Mouse (Mus musculus) midbrain, embryonic 11.5 days (tissue): ENCODE results near the gene Fbxl17. TPM values are rescaled to one million over a fixed set of nuclear protein-coding genes. Genes with fewer than 3 reads are reported as not detected.

ENCODE experiments used
- ATAC-seq: fragments of 200-750 bp; cut with Nextera tagmentation; 2 replicates; pipeline ENCODE4 v1.8.0; 2017; ENCODE audit warnings: moderate TSS enrichment, moderate library complexity; ENCODE audit not compliant: low FRiP score
- DNase-seq: peaks from one replicate; pipeline ENCODE4 v3.0.0; 2015; ENCODE audit warnings: low spot score; ENCODE audit errors: missing footprints
- H3K27ac ChIP-seq: fragments of 300-500 bp; sonication (generic); 2 replicates; pipeline ENCODE4 v1.5.1; 2014; ENCODE audit warnings: low read depth, low read length
- H3K27me3 ChIP-seq: fragments of 300-500 bp; sonication (generic); 2 replicates; pipeline ENCODE4 v1.6.1; 2014; ENCODE audit warnings: mild to moderate bottlenecking, low read length, moderate library complexity, mixed read lengths; ENCODE audit not compliant: control insufficient read depth, insufficient read depth
- H3K36me3 ChIP-seq: fragments of 300-500 bp; sonication (generic); 2 replicates; pipeline ENCODE4 v1.6.1; 2014; ENCODE audit warnings: mild to moderate bottlenecking, low read length, moderate library complexity, mixed read lengths; ENCODE audit not compliant: control insufficient read depth, insufficient read depth
- H3K4me1 ChIP-seq: fragments of 300-500 bp; sonication (generic); 2 replicates; pipeline ENCODE4 v1.6.1; 2014; ENCODE audit warnings: low read length; ENCODE audit not compliant: control insufficient read depth, insufficient read depth
- H3K4me2 ChIP-seq: fragments of 300-500 bp; sonication (generic); 2 replicates; pipeline ENCODE4 v1.6.1; 2014; ENCODE audit warnings: mild to moderate bottlenecking, moderate library complexity
- H3K4me3 ChIP-seq: fragments of 300-500 bp; sonication (generic); 2 replicates; pipeline ENCODE4 v1.5.1; 2014; ENCODE audit warnings: low read depth, low read length
- H3K9ac ChIP-seq: fragments of 300-500 bp; sonication (generic); 2 replicates; pipeline ENCODE4 v1.6.1; 2014; ENCODE audit warnings: low read length
- H3K9me3 ChIP-seq: fragments of 300-500 bp; sonication (generic); 2 replicates; pipeline ENCODE4 v1.6.1; 2016; ENCODE audit warnings: low read length; ENCODE audit not compliant: control insufficient read depth
- WGBS: fragments of 180-500 bp; shearing (Covaris S2); extraction: QIAGEN DNeasy Blood & Tissue Kit; methylation state at CpG from one replicate; pipeline ENCODE4 v1.1.7; 2014; 5-methylcytosine and 5-hydroxymethylcytosine counted together
- polyA plus RNA-seq: library from polyadenylated mRNA; unstranded; fragments of >200 nt; fragmentation: Nextera tagmentation; extraction: Ambion mirVana; gene quantifications from 2 replicates; pipeline ENCODE4 v1.2.1, GENCODE M21; 2014

Gene Fbxl17
- polyA plus RNA-seq, 1 experiment from 2014 or later = 15.8 TPM

DNA sequence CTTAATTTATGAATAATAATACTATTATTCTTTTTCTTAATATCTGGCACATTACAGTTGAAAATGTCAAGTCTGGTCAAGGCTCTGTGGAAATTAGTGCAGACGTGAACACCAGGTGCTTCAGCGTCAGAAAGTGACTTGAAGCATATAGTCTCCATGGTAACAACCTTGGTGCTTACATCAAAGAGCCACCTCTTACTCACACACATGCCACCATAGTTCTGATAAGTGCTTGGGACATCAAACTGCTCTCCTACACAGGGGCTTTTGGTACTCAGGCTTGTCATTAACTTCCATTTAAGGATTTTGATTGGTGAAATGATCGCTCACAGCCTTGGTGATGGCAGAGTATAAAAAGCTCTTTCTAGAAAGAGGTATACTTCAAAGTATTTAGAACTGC, 333.1 kb downstream of the Fbxl17 start:
- Histone ChIP-seq H3K36me3 (no peaks in the 10 kb centered on the region), H3K4me1 (peaks cover 4% of the 10 kb centered on the region), H3K4me2 (no peak overlapping the region), H3K27me3 (no peaks in the 10 kb centered on the region), H3K4me3 (no peak overlapping the region), H3K9me3 (no peaks in the 10 kb centered on the region), H3K27ac (no peak overlapping the region), H3K9ac (no peak overlapping the region)
- 87% methylated on average over 3 of the region's 3 CpGs for WGBS
- DNase-seq (no peak), ATAC-seq (no peak)

DNA sequence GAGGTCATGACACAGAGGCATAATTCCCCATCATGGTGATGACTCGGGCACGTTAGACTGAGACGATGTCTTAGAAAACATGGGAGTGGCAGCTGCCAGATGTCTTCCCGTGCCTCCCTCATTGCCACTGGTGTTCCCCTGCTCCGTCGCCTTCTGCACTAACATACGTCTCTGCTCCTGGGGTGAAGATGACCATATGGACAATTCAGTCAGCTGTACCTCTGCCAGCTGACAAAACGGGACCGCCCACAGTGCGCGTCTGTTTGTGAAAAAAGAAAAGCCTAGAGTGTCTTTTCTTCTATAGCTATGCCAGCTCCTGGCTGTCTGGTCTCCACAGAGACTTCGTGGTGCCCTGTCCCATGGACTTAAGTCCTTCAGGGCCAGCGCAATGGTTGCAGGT, 334.0 kb downstream of the Fbxl17 start:
- H3K27me3 ChIP-seq = no peaks in the 10 kb centered on the region
- no peaks in the 10 kb centered on the region for H3K9me3 ChIP-seq
- ATAC-seq = no peak
- H3K27ac ChIP-seq = no peak overlapping the region
- DNase-seq = no peak
- no peak overlapping the region for H3K4me2 ChIP-seq
- WGBS = 88% methylated on average over 13 of the region's 13 CpGs
- no peaks in the 10 kb centered on the region for H3K36me3 ChIP-seq
- H3K4me3 ChIP-seq = no peak overlapping the region
- H3K9ac ChIP-seq = no peak overlapping the region
- H3K4me1 ChIP-seq = no peaks in the 10 kb centered on the region

DNA sequence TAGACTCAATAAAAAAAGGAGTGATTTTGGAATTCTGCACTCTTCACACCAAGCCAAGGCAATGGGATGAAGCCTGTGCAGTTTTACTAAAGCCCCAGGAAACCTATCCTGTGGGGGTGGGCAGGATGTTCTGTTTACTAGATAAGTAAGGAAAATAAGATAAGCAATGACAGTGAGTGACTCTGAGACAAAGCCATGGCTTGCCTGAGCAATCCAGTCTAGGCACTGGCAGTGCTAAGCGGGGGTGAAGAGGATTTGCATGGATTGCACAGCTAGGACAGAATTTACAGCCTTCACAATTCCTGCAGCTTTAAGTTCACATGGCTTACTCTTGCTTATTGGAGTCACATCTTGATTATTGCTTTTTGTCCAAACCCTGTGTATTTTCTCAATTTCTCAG, 335.5 kb downstream of the Fbxl17 start:
- Histone ChIP-seq H3K4me1 (no peaks in the 10 kb centered on the region), H3K27me3 (no peaks in the 10 kb centered on the region), H3K4me2 (no peak overlapping the region), H3K9me3 (no peaks in the 10 kb centered on the region), H3K9ac (no peak overlapping the region), H3K36me3 (no peaks in the 10 kb centered on the region), H3K4me3 (no peak overlapping the region), H3K27ac (no peak overlapping the region)
- WGBS = 83% methylated on average over 1 of the region's 1 CpGs
- no peak for DNase-seq
- ATAC-seq = no peak

DNA sequence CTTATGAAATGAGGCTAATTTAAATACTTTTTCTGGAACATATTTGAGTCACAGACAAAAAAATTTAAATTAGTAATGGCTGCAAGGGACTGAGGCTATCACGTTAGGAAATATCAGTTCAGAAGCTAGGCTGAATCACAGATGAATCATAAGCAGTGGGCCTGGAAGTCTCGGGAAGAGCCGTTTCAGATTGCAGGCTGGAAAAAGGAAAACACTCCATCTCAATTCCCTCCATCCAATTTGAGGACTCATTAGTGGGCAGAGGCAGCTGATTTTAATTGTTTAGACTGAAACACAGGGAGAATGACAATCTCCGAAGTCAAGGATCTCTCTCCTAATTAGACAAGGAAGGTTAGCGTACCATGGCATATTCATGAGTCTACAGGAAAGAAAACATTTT, 337.9 kb downstream of the Fbxl17 start:
- H3K4me1 ChIP-seq = peaks cover 6% of the 10 kb centered on the region
- WGBS = 81% methylated on average over 5 of the region's 5 CpGs

DNA sequence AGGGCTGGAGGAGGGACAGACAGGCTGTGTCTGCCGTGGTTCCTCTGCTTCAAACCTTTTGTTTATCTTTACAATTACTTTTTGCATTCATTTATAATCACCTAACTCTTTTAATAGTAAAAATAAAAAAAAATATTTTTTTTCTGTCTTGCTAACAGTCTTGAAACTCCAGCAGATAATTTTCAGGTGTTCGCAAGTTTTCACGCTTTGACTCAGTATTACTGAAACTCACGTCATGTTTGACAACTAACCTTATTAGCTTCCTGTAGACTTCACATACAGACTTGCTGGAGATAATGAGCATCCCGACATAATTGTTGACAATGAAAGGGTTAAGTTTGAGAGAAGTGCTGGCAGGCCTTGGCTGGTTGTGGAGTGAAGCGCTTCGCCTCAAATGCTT, 340.6 kb downstream of the Fbxl17 start:
- no peak for DNase-seq

More for the DNA sequence above, 337.9 kb downstream of the Fbxl17 start:
- Histone ChIP-seq H3K4me2 (no peak overlapping the region), H3K9me3 (no peaks in the 10 kb centered on the region), H3K27ac (no peak overlapping the region), H3K27me3 (no peaks in the 10 kb centered on the region), H3K36me3 (no peaks in the 10 kb centered on the region), H3K4me3 (no peak overlapping the region), H3K9ac (no peak overlapping the region)
- DNase-seq (no peak), ATAC-seq (no peak)

DNA sequence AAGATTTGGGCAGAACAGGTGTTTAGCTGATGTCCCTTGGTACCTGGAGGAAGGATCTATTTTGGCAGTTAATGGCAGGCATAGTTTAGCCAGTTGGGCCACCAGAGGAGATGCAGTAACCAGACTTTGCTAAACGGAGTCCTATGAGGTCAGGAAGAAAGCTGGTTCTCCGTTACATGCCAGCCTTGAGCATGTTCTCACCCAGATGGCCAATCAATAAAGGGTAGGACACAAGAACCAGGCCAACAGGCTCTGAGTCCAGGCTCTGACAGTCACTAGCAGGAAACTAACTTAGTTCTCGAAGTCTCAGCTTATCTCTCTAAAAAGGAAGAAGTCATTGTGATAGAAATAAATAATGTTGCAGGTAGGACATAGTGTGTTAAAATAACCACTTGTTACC, 341.4 kb downstream of the Fbxl17 start:
- no peaks in the 10 kb centered on the region for H3K36me3 ChIP-seq
- no peak for ATAC-seq
- H3K9me3 ChIP-seq = no peaks in the 10 kb centered on the region
- H3K27ac ChIP-seq = no peak overlapping the region
- H3K27me3 ChIP-seq = no peaks in the 10 kb centered on the region
- no peak overlapping the region for H3K4me2 ChIP-seq
- peaks cover 6% of the 10 kb centered on the region for H3K4me1 ChIP-seq
- DNase-seq = no peak
- no peak overlapping the region for H3K4me3 ChIP-seq
- WGBS = 91% methylated on average over 3 of the region's 3 CpGs
- H3K9ac ChIP-seq = no peak overlapping the region

More for the DNA sequence above, 340.6 kb downstream of the Fbxl17 start:
- Histone ChIP-seq H3K27me3 (no peaks in the 10 kb centered on the region), H3K36me3 (no peaks in the 10 kb centered on the region), H3K9ac (no peak overlapping the region), H3K4me1 (peaks cover 6% of the 10 kb centered on the region), H3K27ac (no peak overlapping the region), H3K4me3 (no peak overlapping the region), H3K4me2 (no peak overlapping the region), H3K9me3 (no peaks in the 10 kb centered on the region)
- ATAC-seq = no peak
- WGBS = 63% methylated on average over 7 of the region's 7 CpGs

DNA sequence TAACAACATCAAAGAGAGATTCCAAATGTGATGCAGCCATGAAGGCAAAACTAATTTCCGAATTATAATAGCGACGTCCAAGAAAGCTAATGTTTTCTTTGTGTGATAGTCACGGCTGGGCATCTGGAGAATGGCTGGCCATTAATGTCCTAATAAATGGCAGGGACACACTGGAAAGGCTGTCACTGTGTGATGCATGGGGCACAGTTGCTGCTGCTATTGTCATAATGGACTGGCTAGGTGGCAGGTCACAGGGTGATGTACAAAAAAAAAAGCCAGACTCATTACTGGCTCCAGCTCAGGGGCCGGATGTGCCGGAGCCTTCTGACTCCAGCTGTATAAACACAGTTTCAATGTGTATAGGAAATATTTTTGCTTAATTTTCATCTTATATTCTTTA, 341.9 kb downstream of the Fbxl17 start:
- H3K27me3 ChIP-seq = no peaks in the 10 kb centered on the region
- no peak overlapping the region for H3K27ac ChIP-seq
- H3K4me2 ChIP-seq = no peak overlapping the region
- H3K4me1 ChIP-seq = peaks cover 6% of the 10 kb centered on the region
- peak; percentile 52 for ATAC-seq
- 46% methylated on average over 6 of the region's 6 CpGs for WGBS
- H3K36me3 ChIP-seq = no peaks in the 10 kb centered on the region
- no peak for DNase-seq
- H3K9me3 ChIP-seq = no peaks in the 10 kb centered on the region
- H3K4me3 ChIP-seq = no peak overlapping the region
- H3K9ac ChIP-seq = no peak overlapping the region

DNA sequence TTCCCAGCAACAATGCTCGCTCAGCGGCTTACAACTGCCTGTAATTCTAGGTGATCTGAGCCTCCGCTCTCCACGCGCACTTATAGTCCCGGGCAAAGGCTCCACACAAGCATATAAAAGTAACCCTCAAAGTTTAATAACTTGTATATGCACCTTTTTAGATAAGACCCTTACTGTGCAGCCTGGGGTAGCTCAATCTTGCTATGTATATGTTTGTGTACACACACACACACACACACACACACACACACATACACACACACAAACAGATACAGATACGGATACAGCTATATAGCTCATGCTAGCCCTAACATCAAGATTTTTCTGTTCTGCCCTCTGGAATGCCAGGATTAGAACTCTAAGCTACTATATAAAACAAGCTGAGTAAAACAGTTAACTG, 342.8 kb downstream of the Fbxl17 start:
- no peak overlapping the region for H3K27ac ChIP-seq

DNA sequence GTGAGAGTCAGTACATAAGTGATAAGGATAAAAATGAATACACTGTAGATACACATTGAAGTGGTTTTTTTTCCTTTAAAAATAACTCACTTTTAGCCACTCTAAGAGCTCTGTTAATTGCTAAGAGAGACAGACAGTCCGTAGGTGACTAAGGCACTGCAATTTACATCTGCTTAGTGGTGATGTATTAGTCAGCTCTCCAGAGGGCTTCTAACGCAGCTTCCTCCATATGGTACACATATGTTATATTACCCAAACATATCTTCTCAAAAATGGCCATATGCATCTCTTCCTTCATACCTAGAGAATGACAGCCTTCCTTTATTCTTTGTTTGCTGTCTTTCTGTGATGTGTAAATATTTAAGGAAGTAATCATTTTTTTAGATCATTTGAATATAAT, 353.3 kb downstream of the Fbxl17 start:
- WGBS = 21% methylated on average over 2 of the region's 2 CpGs
- H3K4me3 ChIP-seq = no peak overlapping the region
- peaks cover 14% of the 10 kb centered on the region for H3K27me3 ChIP-seq
- DNase-seq (peak; percentile 87), ATAC-seq (no peak)
- no peak overlapping the region for H3K9ac ChIP-seq
- H3K4me1 ChIP-seq = peaks cover 39% of the 10 kb centered on the region
- H3K36me3 ChIP-seq = no peaks in the 10 kb centered on the region
- H3K4me2 ChIP-seq = peak overlapping the region; percentile 6; the same call in 1 of the 2 replicates
- H3K27ac ChIP-seq = peak overlapping the region; percentile 88; the same call in 1 of the 2 replicates
- no peaks in the 10 kb centered on the region for H3K9me3 ChIP-seq

More for the DNA sequence above, 342.8 kb downstream of the Fbxl17 start:
- no peaks in the 10 kb centered on the region for H3K27me3 ChIP-seq
- peaks cover 6% of the 10 kb centered on the region for H3K4me1 ChIP-seq
- no peak for ATAC-seq
- no peaks in the 10 kb centered on the region for H3K36me3 ChIP-seq
- 95% methylated on average over 7 of the region's 7 CpGs for WGBS
- H3K4me3 ChIP-seq = no peak overlapping the region
- no peak for DNase-seq
- H3K4me2 ChIP-seq = no peak overlapping the region
- no peak overlapping the region for H3K9ac ChIP-seq
- H3K9me3 ChIP-seq = no peaks in the 10 kb centered on the region
